Mouse (Mus musculus): ENCODE data around the gene Mphosph9. TPM values are rescaled to one million over a fixed set of nuclear protein-coding genes. Genes with fewer than 3 reads are reported as not detected.

The Mphosph9 gene
- polyA plus RNA-seq, 1 experiment from 2014 or later = 3.0 TPM

DNA sequence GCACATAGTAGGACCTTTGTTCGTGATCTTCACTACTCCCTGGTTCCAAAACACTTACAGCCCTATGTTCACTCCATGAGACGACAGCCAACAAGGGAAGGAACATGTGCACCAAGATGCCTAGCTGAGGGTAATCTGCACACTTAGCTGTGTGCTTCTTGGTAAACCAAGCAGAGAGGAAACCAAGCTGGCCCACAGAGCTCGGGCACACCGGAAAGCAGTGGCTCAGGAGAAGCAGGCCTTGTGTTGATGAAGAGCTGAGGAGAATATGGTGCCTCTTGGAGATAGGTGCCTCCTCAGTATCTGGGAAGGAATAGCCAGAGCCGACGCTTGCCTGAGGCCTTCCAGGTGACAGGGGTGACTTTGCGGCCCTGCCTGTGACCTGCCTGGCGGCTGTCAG is 104.2 kb downstream of the Mphosph9 start:
- Histone ChIP-seq H3K9ac (replicated peaks) (no peak overlapping the region), H3K4me2 (ENCODE audit: low read depth, low read length) (no peak overlapping the region), H3K9me3 (ENCODE audit: low read length) (no peaks in the 10 kb centered on the region), H3K27me3 (ENCODE audit: insufficient read depth, low read length) (no peaks in the 10 kb centered on the region), H3K4me1 (ENCODE audit: insufficient read depth) (peaks cover 45% of the 10 kb centered on the region), H3K4me3 (ENCODE audit: low read depth, low read length) (no peak overlapping the region), H3K27ac (ENCODE audit: low read depth) (no peak overlapping the region), H3K36me3 (replicated peaks; ENCODE audit: insufficient read depth, low read length) (no peaks in the 10 kb centered on the region; the same call in 1 of the 2 replicates)
- TF ChIP-seq CTCF (IDR thresholded peaks at IDR 0.05; ENCODE audit: low read depth) (no peak), EP300 (IDR thresholded peaks at IDR 0.05; ENCODE audit: low read depth) (no peak)
- WGBS (ENCODE audit: insufficient replicate concordance) = 76% methylated on average over 8 of the region's 8 CpGs
- no peak for DNase-seq
- no peak for ATAC-seq

DNA sequence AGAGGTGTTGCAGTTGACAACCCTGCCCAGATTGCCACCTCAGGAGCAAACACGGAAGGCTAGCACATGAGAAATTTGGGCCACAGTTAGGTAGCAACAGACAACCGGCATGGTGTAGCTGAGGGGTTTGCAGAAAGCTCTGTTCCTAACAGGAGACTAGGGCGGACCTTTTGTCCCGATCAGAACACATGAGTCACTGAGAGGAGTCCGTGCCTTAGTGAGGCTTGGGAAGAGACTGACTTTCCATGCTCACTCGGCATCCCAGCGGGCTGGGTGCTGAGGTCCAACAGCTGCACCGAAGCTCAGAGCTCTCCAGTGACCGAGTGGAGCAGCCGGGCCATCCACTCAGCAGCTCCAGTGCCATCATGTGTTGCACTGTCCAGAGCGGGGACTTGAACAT is 105.1 kb downstream of the Mphosph9 start:
- H3K27ac ChIP-seq (ENCODE audit: low read depth) = 0 out of 2 replicates have a peak overlapping the region, but pooled peaks have one; percentile 23
- H3K36me3 ChIP-seq (replicated peaks; ENCODE audit: insufficient read depth, low read length) = no peaks in the 10 kb centered on the region; the same call in 1 of the 2 replicates
- no peak overlapping the region for H3K9ac ChIP-seq (replicated peaks)
- TF ChIP-seq EP300 (IDR thresholded peaks at IDR 0.05; ENCODE audit: low read depth) = no peak
- TF ChIP-seq CTCF (IDR thresholded peaks at IDR 0.05; ENCODE audit: low read depth) = no peak
- H3K27me3 ChIP-seq (ENCODE audit: insufficient read depth, low read length) = no peaks in the 10 kb centered on the region
- no peak overlapping the region for H3K4me3 ChIP-seq (ENCODE audit: low read depth, low read length)
- DNase-seq (no peak), ATAC-seq (no peak)
- peaks cover 49% of the 10 kb centered on the region for H3K4me1 ChIP-seq (ENCODE audit: insufficient read depth)
- WGBS (ENCODE audit: insufficient replicate concordance) = 81% methylated on average over 11 of the region's 11 CpGs
- H3K9me3 ChIP-seq (ENCODE audit: low read length) = no peaks in the 10 kb centered on the region
- H3K4me2 ChIP-seq (ENCODE audit: low read depth, low read length) = no peak overlapping the region

DNA sequence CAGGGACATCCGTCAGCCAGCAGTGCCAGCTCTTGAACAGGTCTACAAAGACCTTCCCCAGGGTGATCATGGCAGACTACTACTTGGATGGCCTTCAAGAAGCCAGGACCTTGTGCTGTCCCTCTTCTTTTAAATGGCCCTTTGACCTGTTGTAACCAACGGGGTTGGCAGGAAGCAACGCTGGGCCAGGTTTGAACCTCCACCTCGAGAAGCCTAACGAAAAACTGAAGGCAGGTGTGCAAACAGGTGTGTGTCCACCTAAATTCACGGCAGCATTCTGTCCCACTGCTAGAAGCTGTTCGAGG is 106.1 kb downstream of the Mphosph9 start:
- Histone ChIP-seq H3K4me1 (ENCODE audit: insufficient read depth) (peaks cover 49% of the 10 kb centered on the region), H3K27ac (ENCODE audit: low read depth) (peak overlapping the region; percentile 62)
- no peak for DNase-seq

DNA sequence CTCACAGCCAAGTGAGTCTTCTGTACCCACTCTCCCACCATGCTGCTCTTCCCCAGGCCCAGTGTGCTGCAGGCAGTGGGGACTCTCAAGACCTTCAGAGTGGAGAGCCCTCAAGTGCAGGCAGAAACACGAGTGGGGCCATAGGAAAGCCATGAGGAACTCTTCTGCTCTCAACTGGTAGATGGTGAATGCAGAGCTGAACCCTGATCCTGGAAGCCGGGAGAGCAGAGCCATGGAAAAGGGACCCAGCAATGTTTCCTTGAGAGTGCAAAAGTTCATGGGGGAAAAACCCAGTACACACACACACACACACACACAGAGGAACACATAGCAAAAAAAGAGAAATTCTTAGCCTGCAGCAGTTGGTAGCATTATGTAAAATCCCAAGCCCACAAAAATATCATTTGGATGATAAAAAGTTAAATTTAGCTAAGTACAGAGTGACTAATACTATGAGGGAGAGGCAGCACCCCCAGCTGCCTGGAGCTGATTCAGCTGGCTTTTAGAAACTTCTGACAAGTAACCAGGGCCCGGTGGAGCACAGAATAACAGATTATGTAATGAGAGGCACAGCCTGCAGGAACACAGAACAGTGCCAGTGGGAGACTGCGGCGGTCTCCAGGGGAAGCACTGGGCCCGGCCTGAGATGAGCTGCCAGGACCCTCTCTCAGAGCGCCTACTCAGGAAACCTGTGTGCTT is 106.6 kb downstream of the Mphosph9 start:
- Histone ChIP-seq H3K9ac (replicated peaks) (no peak overlapping the region), H3K4me3 (ENCODE audit: low read depth, low read length) (no peak overlapping the region), H3K36me3 (replicated peaks; ENCODE audit: insufficient read depth, low read length) (no peaks in the 10 kb centered on the region; the same call in 1 of the 2 replicates), H3K9me3 (ENCODE audit: low read length) (no peaks in the 10 kb centered on the region), H3K27ac (ENCODE audit: low read depth) (peak overlapping the region; percentile 62), H3K4me2 (ENCODE audit: low read depth, low read length) (no peak overlapping the region), H3K4me1 (ENCODE audit: insufficient read depth) (peaks cover 44% of the 10 kb centered on the region), H3K27me3 (ENCODE audit: insufficient read depth, low read length) (no peaks in the 10 kb centered on the region)
- ATAC-seq = peak; percentile 13; the same call in 1 of the 2 replicates
- no peak for DNase-seq
- 40% methylated on average over 7 of the region's 7 CpGs for WGBS (ENCODE audit: insufficient replicate concordance)
- TF ChIP-seq CTCF (IDR thresholded peaks at IDR 0.05; ENCODE audit: low read depth) = no peak
- TF ChIP-seq EP300 (IDR thresholded peaks at IDR 0.05; ENCODE audit: low read depth) = no peak

More for the DNA sequence above, 106.1 kb downstream of the Mphosph9 start:
- Histone ChIP-seq H3K36me3 (replicated peaks; ENCODE audit: insufficient read depth, low read length) (no peaks in the 10 kb centered on the region; the same call in 1 of the 2 replicates), H3K4me3 (ENCODE audit: low read depth, low read length) (no peak overlapping the region), H3K27me3 (ENCODE audit: insufficient read depth, low read length) (no peaks in the 10 kb centered on the region), H3K9ac (replicated peaks) (no peak overlapping the region), H3K9me3 (ENCODE audit: low read length) (no peaks in the 10 kb centered on the region), H3K4me2 (ENCODE audit: low read depth, low read length) (no peak overlapping the region)
- ATAC-seq = no peak
- 56% methylated on average over 7 of the region's 7 CpGs for WGBS (ENCODE audit: insufficient replicate concordance)
- no peak for TF ChIP-seq CTCF (IDR thresholded peaks at IDR 0.05; ENCODE audit: low read depth)
- no peak for TF ChIP-seq EP300 (IDR thresholded peaks at IDR 0.05; ENCODE audit: low read depth)

DNA sequence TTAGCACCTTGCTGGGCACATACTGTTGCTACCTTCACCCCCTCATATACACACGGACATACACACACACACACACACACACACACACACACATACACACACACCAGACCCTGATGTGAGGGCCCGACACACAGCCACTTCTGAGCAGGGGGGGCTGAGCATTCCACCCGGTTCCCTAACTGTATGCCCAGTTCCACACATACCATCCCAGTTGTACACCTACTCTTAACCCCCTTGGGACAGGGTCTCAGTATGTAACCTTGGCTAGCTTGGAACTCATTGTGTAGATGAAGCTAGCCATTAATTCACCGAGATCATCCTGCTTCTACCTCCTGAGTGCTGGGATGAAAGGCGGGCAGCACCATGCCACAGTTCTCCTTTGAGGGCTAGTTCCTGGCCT is 107.2 kb downstream of the Mphosph9 start:
- no peak overlapping the region for H3K4me3 ChIP-seq (ENCODE audit: low read depth, low read length)
- WGBS (ENCODE audit: insufficient replicate concordance) = 81% methylated on average over 5 of the region's 5 CpGs
- DNase-seq = no peak
- no peaks in the 10 kb centered on the region for H3K9me3 ChIP-seq (ENCODE audit: low read length)
- peaks cover 37% of the 10 kb centered on the region for H3K4me1 ChIP-seq (ENCODE audit: insufficient read depth)
- H3K9ac ChIP-seq (replicated peaks) = no peak overlapping the region
- no peaks in the 10 kb centered on the region for H3K27me3 ChIP-seq (ENCODE audit: insufficient read depth, low read length)
- no peak for ATAC-seq
- no peaks in the 10 kb centered on the region; the same call in 1 of the 2 replicates for H3K36me3 ChIP-seq (replicated peaks; ENCODE audit: insufficient read depth, low read length)
- no peak overlapping the region for H3K4me2 ChIP-seq (ENCODE audit: low read depth, low read length)
- H3K27ac ChIP-seq (ENCODE audit: low read depth) = 0 out of 2 replicates have a peak overlapping the region, but pooled peaks have one; percentile 19
- TF ChIP-seq CTCF (IDR thresholded peaks at IDR 0.05; ENCODE audit: low read depth) = no peak

DNA sequence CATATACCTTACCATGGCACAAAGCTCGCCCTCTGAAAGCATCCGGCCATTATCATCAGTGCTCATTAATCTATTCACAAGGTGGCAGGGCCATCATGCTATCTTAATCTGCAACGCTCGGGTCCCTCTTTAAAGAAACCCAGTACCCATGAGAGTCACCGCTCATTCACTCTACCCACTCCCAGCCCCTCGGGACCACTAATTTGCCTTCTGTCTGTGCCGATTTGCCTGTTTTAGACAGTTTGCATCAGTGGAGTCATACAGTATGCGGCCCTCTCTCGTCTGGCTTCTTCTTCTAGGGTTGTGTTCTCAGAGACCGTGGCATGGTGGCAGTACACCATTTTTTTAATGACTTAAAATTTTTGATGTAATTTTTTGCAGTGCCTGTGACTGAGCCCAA is 108.3 kb downstream of the Mphosph9 start:
- no peak overlapping the region for H3K27ac ChIP-seq (ENCODE audit: low read depth)
- no peak for DNase-seq

More for the DNA sequence above, 108.3 kb downstream of the Mphosph9 start:
- peak; percentile 18; the same call in 1 of the 2 replicates for ATAC-seq
- H3K4me1 ChIP-seq (ENCODE audit: insufficient read depth) = peaks cover 37% of the 10 kb centered on the region
- no peak overlapping the region for H3K4me2 ChIP-seq (ENCODE audit: low read depth, low read length)
- H3K9me3 ChIP-seq (ENCODE audit: low read length) = no peaks in the 10 kb centered on the region
- no peaks in the 10 kb centered on the region; the same call in 1 of the 2 replicates for H3K36me3 ChIP-seq (replicated peaks; ENCODE audit: insufficient read depth, low read length)
- TF ChIP-seq EP300 (IDR thresholded peaks at IDR 0.05; ENCODE audit: low read depth) = no peak
- TF ChIP-seq CTCF (IDR thresholded peaks at IDR 0.05; ENCODE audit: low read depth) = no peak
- WGBS (ENCODE audit: insufficient replicate concordance) = 77% methylated on average over 10 of the region's 10 CpGs
- no peaks in the 10 kb centered on the region for H3K27me3 ChIP-seq (ENCODE audit: insufficient read depth, low read length)
- no peak overlapping the region for H3K4me3 ChIP-seq (ENCODE audit: low read depth, low read length)
- no peak overlapping the region for H3K9ac ChIP-seq (replicated peaks)

Measured in liver, postnatal 0 days (tissue).